Comparison of ENCODE assay signal across 8 mouse cellular contexts in the genomic region with DNA sequence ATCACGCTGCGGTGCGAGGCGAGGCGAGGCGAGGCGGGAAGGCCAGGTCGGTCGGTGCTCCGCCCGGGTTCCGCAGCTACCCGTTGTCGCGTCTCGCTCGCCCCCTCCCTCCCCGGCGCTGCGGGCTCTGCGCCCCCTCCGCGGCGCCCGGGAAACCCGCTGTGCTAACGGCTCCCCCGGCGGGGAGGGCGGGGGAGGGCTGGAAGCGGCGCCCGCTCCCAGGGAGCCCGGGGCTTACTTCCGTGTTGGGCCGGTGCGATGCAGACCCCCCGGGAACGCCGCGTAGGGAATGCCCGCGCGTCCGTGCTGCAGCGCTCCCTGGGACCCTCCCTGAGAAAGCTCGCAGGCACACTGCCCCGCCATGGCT. TPM values are rescaled to one million over a fixed set of nuclear protein-coding genes. Genes with fewer than 3 reads are reported as not detected.
DNase-seq lines count a peak whose midpoint lies in the region; ATAC-seq and TF ChIP-seq lines count a peak whose summit lies in the region.

No protein-coding gene starts in this region.

- H3K4me1 ChIP-seq in kidney, adult 2 months (ENCODE audit: control insufficient read depth, insufficient read depth, low read length): no peaks in the 10 kb centered on the region; the same call in 1 of the 2 replicates
- H3K4me1 ChIP-seq in brown adipose tissue, adult 24 weeks (ENCODE audit: control insufficient read depth, insufficient read depth, insufficient read length, low read length): no peaks in the 10 kb centered on the region
- peaks cover 7% of the 10 kb centered on the region for H3K4me1 ChIP-seq in midbrain, embryonic 13.5 days (replicated peaks)

- peaks cover 3% of the 10 kb centered on the region; the same call in 1 of the 2 replicates for H3K36me3 ChIP-seq in kidney, adult 2 months (ENCODE audit: control insufficient read depth, insufficient read depth, low read length)
- H3K36me3 ChIP-seq in midbrain, embryonic 13.5 days: peaks cover 4% of the 10 kb centered on the region

- peak; percentile 27 for ATAC-seq in inflammation-experienced regulatory T-cells, adult 6 months
- ATAC-seq in midbrain, embryonic 13.5 days: peak; percentile 72

- peak overlapping the region; percentile 87 for H3K27ac ChIP-seq in kidney, adult 2 months (ENCODE audit: insufficient read depth, low read depth, low read length)
- peak overlapping the region; percentile 85 for H3K27ac ChIP-seq in brown adipose tissue, adult 24 weeks (replicated peaks; ENCODE audit: low read depth, low read length)
- peak overlapping the region; percentile 100 for H3K27ac ChIP-seq in midbrain, embryonic 13.5 days

- under 1% methylated on average over 42 of the region's 48 CpGs for WGBS in kidney, adult 2 months
- 0% methylated on average over 41 of the region's 48 CpGs for WGBS in midbrain, embryonic 13.5 days

- peak overlapping the region; percentile 57 for H3K4me2 ChIP-seq in midbrain, embryonic 13.5 days (replicated peaks)

- H3K27me3 ChIP-seq in kidney, adult 2 months (replicated peaks; ENCODE audit: control insufficient read depth, insufficient read depth, low read length): no peaks in the 10 kb centered on the region
- no peaks in the 10 kb centered on the region for H3K27me3 ChIP-seq in midbrain, embryonic 13.5 days

- H3K9ac ChIP-seq in midbrain, embryonic 13.5 days (replicated peaks): peak overlapping the region; percentile 100

- DNase-seq in kidney, adult 2 months: no peak
- no peak for DNase-seq in kidney, adult 8-10 months
- no peak for DNase-seq in spleen, adult 12 weeks (ENCODE audit: low spot score)
- DNase-seq in cerebellum, adult 11 months: no peak
- no peak for DNase-seq in layer of hippocampus, adult 11-12 months (ENCODE audit: low spot score)

- H3K4me3 ChIP-seq in kidney, adult 2 months (ENCODE audit: insufficient read depth, low read depth, low read length): peak overlapping the region; percentile 73
- H3K4me3 ChIP-seq in brown adipose tissue, adult 24 weeks (ENCODE audit: insufficient read depth, low read depth, low read length): peak overlapping the region; percentile 95
- H3K4me3 ChIP-seq in midbrain, embryonic 13.5 days (replicated peaks): peak overlapping the region; percentile 78

- no peaks in the 10 kb centered on the region for H3K9me3 ChIP-seq in midbrain, embryonic 13.5 days

- no peak for TF ChIP-seq POLR2A in kidney, adult 2 months (IDR thresholded peaks at IDR 0.05; ENCODE audit: low read depth, low read length)

- TF ChIP-seq CTCF in kidney, adult 2 months (conservative IDR thresholded peaks at IDR 0.05; ENCODE audit: insufficient read depth, insufficient read length, low read depth, low read length): no peak

RNA-seq across cellular contexts. Expression of gene Hnrnpk, which starts 0.4 kb away (rescaled TPM):
- polyA plus RNA-seq in kidney, adult 2 months (2012; rRNA removed): 175 and 211 TPM in 2 replicates
- polyA plus RNA-seq in brown adipose tissue, adult 24 weeks (2012; ENCODE audit: insufficient read depth, insufficient read length, missing spikeins): 379 and 394 TPM in 2 replicates
- polyA plus RNA-seq in inflammation-experienced regulatory T-cells, adult 6 months (2017; shearing (Covaris generic)): 1,000 to 10,000 TPM; 1,885 to 2,917 (median 2,228) TPM
- polyA plus RNA-seq in midbrain, embryonic 13.5 days (2015; fragmentation: Nextera tagmentation; extraction: Ambion mirVana): 1,943 and 2,055 TPM in 2 replicates

RNA-seq across cellular contexts. Expression of gene Rmi1, which starts 0.7 kb away (rescaled TPM):
- 7.1 and 9.0 TPM in 2 replicates for polyA plus RNA-seq in kidney, adult 2 months (2012; rRNA removed)
- polyA plus RNA-seq in brown adipose tissue, adult 24 weeks (2012; ENCODE audit: insufficient read depth, insufficient read length, missing spikeins): 16.1 and 25.2 TPM in 2 replicates
- polyA plus RNA-seq in inflammation-experienced regulatory T-cells, adult 6 months (2017; shearing (Covaris generic)): 10 to 100 TPM; 22.8 to 24.7 (median 23.3) TPM
- 23.4 and 26.0 TPM in 2 replicates for polyA plus RNA-seq in midbrain, embryonic 13.5 days (2015; fragmentation: Nextera tagmentation; extraction: Ambion mirVana)

RNA-seq across cellular contexts. Expression of gene 2210016F16Rik, which starts 17.7 kb away (rescaled TPM):
- 25.2 and 33.8 TPM in 2 replicates for polyA plus RNA-seq in kidney, adult 2 months (2012; rRNA removed)
- 30.3 and 32.8 TPM in 2 replicates for polyA plus RNA-seq in brown adipose tissue, adult 24 weeks (2012; ENCODE audit: insufficient read depth, insufficient read length, missing spikeins)
- 10 to 100 TPM in 2 of 3 experiments, 1 to 10 TPM in 1; 5.5 to 24.5 (median 21.2) TPM for polyA plus RNA-seq in inflammation-experienced regulatory T-cells, adult 6 months (2017; shearing (Covaris generic))
- 23.6 and 24.0 TPM in 2 replicates for polyA plus RNA-seq in midbrain, embryonic 13.5 days (2015; fragmentation: Nextera tagmentation; extraction: Ambion mirVana)

RNA-seq across cellular contexts. Expression of gene Kif27, which starts 43.8 kb away (rescaled TPM):
- 0.22 and 0.31 TPM in 2 replicates for polyA plus RNA-seq in kidney, adult 2 months (2012; rRNA removed)
- 0.32 TPM in 1 of 2 replicates, not detected in the other for polyA plus RNA-seq in brown adipose tissue, adult 24 weeks (2012; ENCODE audit: insufficient read depth, insufficient read length, missing spikeins)
- not detected for polyA plus RNA-seq in inflammation-experienced regulatory T-cells, adult 6 months (2017; shearing (Covaris generic))
- 1.2 and 1.4 TPM in 2 replicates for polyA plus RNA-seq in midbrain, embryonic 13.5 days (2015; fragmentation: Nextera tagmentation; extraction: Ambion mirVana)
